Mouse (Mus musculus): ENCODE measurements around the gene Hk3. TPM values are rescaled to one million over a fixed set of nuclear protein-coding genes. Genes with fewer than 3 reads are reported as not detected.

Hk3 gene
- total RNA-seq (2021): 1 to 10 TPM; 1.2 to 2.5 TPM
- 1.7 and 1.9 TPM in 2 replicates for polyA plus RNA-seq (2012; rRNA removed)
- long read RNA-seq: 0 reads

GRCm38 (mm10) chr13:55021194-55021779, at the start of gene Hk3:
Hk3 (minus strand) TSS chr13:55021385.
- DNase-seq: no peak

- no peak for DNase-seq
Measured at GRCm38 (mm10) chr13:55069719-55070118, 48.5 kb upstream of the Hk3 start.

GRCm38 (mm10) chr13:55063276-55063675, 42.1 kb upstream of the Hk3 start:
- DNase-seq: no peak

- peak; percentile 13 for DNase-seq
Measured at GRCm38 (mm10) chr13:55058042-55058441, 36.9 kb upstream of the Hk3 start.

GRCm38 (mm10) chr13:55047706-55048105, 26.5 kb upstream of the Hk3 start:
- DNase-seq: no peak

- DNase-seq: no peak
Measured at GRCm38 (mm10) chr13:55040016-55040415, 18.8 kb upstream of the Hk3 start.

- no peak for DNase-seq
Measured at GRCm38 (mm10) chr13:55024215-55024614, 3.0 kb upstream of the Hk3 start.

GRCm38 (mm10) chr13:55022715-55023114, 1.5 kb upstream of the Hk3 start:
- peak; percentile 70 for DNase-seq

- peak; percentile 15 for DNase-seq
Measured at GRCm38 (mm10) chr13:55022256-55022655, 1.1 kb upstream of the Hk3 start.

- no peak for DNase-seq
Measured at GRCm38 (mm10) chr13:55020051-55020450, 1.1 kb downstream of the Hk3 start.

GRCm38 (mm10) chr13:55019181-55019580, 2.0 kb downstream of the Hk3 start:
- no peak for DNase-seq

- DNase-seq: no peak
Measured at GRCm38 (mm10) chr13:55018700-55019099, 2.5 kb downstream of the Hk3 start.

- DNase-seq: no peak
Measured at GRCm38 (mm10) chr13:55017898-55018599, 3.1 kb downstream of the Hk3 start.

GRCm38 (mm10) chr13:55017154-55017897, 3.9 kb downstream of the Hk3 start:
- no peak for DNase-seq

- no peak for DNase-seq
Measured at GRCm38 (mm10) chr13:55014451-55014850, 6.7 kb downstream of the Hk3 start.

GRCm38 (mm10) chr13:55013702-55014344, 7.4 kb downstream of the Hk3 start:
- no peak for DNase-seq

GRCm38 (mm10) chr13:55011981-55012478, 9.2 kb downstream of the Hk3 start:
- no peak for DNase-seq

- no peak for DNase-seq
Measured at GRCm38 (mm10) chr13:55011103-55011502, 10.1 kb downstream of the Hk3 start.

GRCm38 (mm10) chr13:55008589-55008988, 12.6 kb downstream of the Hk3 start:
- DNase-seq: no peak

- DNase-seq: no peak
Measured at GRCm38 (mm10) chr13:55006415-55006742, 14.8 kb downstream of the Hk3 start.

- DNase-seq: no peak
Measured at GRCm38 (mm10) chr13:55005691-55006414, 15.3 kb downstream of the Hk3 start.

- peak; percentile 22 for DNase-seq
Measured at GRCm38 (mm10) chr13:55004646-55005045, 16.5 kb downstream of the Hk3 start.
